Mouse (Mus musculus) liver, adult 2 months (tissue): ENCODE measurements around the gene Srgap3. TPM values are rescaled to one million over a fixed set of nuclear protein-coding genes. Genes with fewer than 3 reads are reported as not detected.

Experiments used
- DNase-seq: peaks from one replicate; pipeline ENCODE4 v3.0.0-alpha.2; 2011; ENCODE audit warnings: low read depth, low spot score; ENCODE audit errors: extremely low read depth
- H3K27ac ChIP-seq: fragments of 200-500 bp; replicated peaks from 2 replicates; pipeline ENCODE4 v1.5.1; 2012; ENCODE audit warnings: low read depth, mild to moderate bottlenecking, control low read depth, inconsistent platforms, low read length; ENCODE audit not compliant: insufficient read depth
- H3K27me3 ChIP-seq: fragments of 200-500 bp; 2 replicates; pipeline ENCODE4 v1.6.1; 2012; ENCODE audit warnings: mild to moderate bottlenecking, moderate library complexity, low read length, inconsistent platforms; ENCODE audit not compliant: control insufficient read depth, insufficient read depth
- H3K36me3 ChIP-seq: fragments of 200-500 bp; 2 replicates; pipeline ENCODE4 v1.6.1; 2012; ENCODE audit warnings: low read length, inconsistent platforms; ENCODE audit not compliant: control insufficient read depth, insufficient read depth
- H3K4me1 ChIP-seq: fragments of 200-500 bp; 2 replicates; pipeline ENCODE4 v1.6.1; 2011; ENCODE audit warnings: low read length; ENCODE audit not compliant: control insufficient read depth, insufficient read depth
- H3K4me3 ChIP-seq: fragments of 200-500 bp; 2 replicates; pipeline ENCODE4 v1.5.1; 2011; ENCODE audit warnings: low read depth, mild to moderate bottlenecking, control low read depth, low read length, moderate library complexity; ENCODE audit not compliant: insufficient read depth
- H3K79me2 ChIP-seq: fragments of 200-500 bp; 2 replicates; pipeline ENCODE4 v1.6.1; 2012; ENCODE audit warnings: inconsistent platforms, mild to moderate bottlenecking, low read length, moderate library complexity; ENCODE audit not compliant: control insufficient read depth, insufficient read depth
- H3K9ac ChIP-seq: fragments of 200-500 bp; 2 replicates; pipeline ENCODE4 v1.6.1; 2012; ENCODE audit warnings: low read depth, mild to moderate bottlenecking, control low read depth, inconsistent platforms, low read length
- CTCF ChIP-seq: fragments of 200-500 bp; IDR thresholded peaks from 2 replicates; pipeline ENCODE4 v1.5.1; 2011; ENCODE audit warnings: low read depth, low read length, control low read depth
- POLR2A ChIP-seq: fragments of 200-500 bp; IDR thresholded peaks from 2 replicates; pipeline ENCODE4 v1.6.1; 2011; ENCODE audit warnings: low read length, control low read depth; ENCODE audit not compliant: insufficient read depth; ENCODE audit errors: extremely low read depth
- WGBS: fragments of 180-500 bp; shearing (Covaris S2); methylation state at CpG from one replicate; pipeline ENCODE4 v1.1.7; 2018; 5-methylcytosine and 5-hydroxymethylcytosine counted together
- polyA plus RNA-seq: library from polyadenylated mRNA; depleted of rRNA; stranded (reverse); fragments of >200 nt; gene quantifications from 2 replicates; pipeline ENCODE4 v1.2.3, GENCODE M21; 2012
- total RNA-seq: library from RNA; depleted of rRNA; stranded (reverse); fragments of >200 nt; gene quantifications from 2 replicates; pipeline ENCODE4 v1.2.3, GENCODE M21; 2014

Srgap3 gene
- total and polyA plus RNA-seq, 2 experiments, result 0.69 to 0.83 TPM

DNA sequence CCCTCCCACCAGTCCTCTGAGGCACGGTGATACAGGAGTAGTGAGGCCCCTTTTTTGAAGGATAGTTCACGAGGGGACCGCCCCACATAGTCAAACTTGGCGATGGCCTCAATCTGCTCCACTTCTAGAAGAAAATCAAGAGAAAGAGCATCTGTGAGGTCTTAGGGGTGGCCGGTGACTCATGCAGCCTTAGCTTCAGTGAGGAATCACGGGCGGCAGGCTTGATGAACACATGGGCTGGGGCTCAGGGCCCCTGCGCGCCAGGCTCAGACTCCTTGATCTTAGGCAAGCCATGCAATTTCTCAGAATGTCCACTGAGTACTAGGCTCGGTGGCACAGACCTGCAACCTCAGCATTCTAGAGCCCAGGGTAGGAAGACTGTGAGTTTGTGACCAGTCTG lies 215.7 kb downstream of the Srgap3 start:
- H3K27me3 ChIP-seq, result no peaks in the 10 kb centered on the region
- whole genome bisulfite sequencing, result 95% methylated on average over 10 of the region's 10 CpGs
- no peak overlapping the region for H3K27ac ChIP-seq
- H3K9ac ChIP-seq, result no peak overlapping the region
- H3K79me2 ChIP-seq, result no peaks in the 10 kb centered on the region
- no peaks in the 10 kb centered on the region for H3K4me1 ChIP-seq
- no peaks in the 10 kb centered on the region for H3K36me3 ChIP-seq
- H3K4me3 ChIP-seq, result no peak overlapping the region
- DNase-seq, result no peak
- no peak for TF ChIP-seq POLR2A
- no peak for TF ChIP-seq CTCF

DNA sequence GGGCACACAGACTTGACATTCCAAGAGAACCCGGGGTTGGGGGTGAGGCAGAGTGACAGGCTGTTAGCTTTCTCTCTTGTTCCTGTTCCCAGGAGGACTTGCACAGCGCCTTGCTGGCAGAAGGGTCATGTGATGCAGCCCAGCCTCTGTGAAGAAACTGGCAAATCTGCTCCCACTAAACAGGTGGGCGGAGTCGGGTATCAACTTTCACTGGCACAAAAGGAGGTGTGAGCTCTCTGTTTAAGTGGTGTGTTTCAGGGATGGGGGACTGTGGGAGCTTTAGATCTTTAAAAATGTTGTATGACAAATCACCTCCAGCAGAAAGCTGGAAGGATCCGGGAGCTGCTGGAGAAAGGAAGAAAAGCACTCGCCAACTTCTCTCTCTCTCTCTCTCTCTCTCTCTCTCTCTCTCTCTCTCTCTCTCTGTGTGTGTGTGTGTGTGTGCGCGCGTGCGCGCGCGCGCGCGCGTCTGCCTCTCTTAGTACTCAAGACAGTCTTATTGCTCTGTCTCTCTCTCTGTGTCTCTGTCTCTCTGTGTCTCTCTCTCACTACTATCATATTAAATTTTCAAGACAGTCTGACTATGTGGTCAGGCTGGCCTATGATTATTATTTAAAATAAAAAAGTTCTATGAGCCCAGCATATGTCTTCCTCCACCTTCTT lies 218.2 kb downstream of the Srgap3 start:
- no peaks in the 10 kb centered on the region for H3K4me1 ChIP-seq
- no peak overlapping the region for H3K27ac ChIP-seq
- DNase-seq, result peak; percentile 19
- no peak for TF ChIP-seq POLR2A
- TF ChIP-seq CTCF, result no peak
- H3K79me2 ChIP-seq, result no peaks in the 10 kb centered on the region
- no peak overlapping the region for H3K4me3 ChIP-seq
- H3K36me3 ChIP-seq, result no peaks in the 10 kb centered on the region
- 8% methylated on average over 17 of the region's 17 CpGs for WGBS
- no peaks in the 10 kb centered on the region for H3K27me3 ChIP-seq
- no peak overlapping the region for H3K9ac ChIP-seq

DNA sequence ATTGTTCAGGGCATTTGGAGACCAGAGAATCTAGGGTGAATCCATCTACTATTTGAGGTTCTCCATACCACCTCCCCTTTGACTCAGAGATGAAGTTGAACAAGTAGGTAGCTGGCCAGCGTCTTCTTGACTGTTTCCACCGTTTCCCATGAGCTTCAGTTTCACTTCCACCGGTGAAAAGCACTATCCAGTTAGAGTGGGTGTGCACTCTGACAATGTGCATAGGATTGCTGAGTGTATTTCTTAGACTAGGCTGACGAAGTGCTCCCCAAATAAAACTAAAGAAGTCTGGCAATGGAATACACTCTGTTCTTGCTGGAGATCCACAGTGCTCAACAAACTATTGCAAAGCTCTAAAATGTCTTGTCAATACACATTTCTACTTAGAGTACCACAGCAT lies 221.6 kb downstream of the Srgap3 start:
- Histone ChIP-seq H3K79me2 (no peaks in the 10 kb centered on the region), H3K36me3 (no peaks in the 10 kb centered on the region), H3K9ac (no peak overlapping the region), H3K4me1 (0 out of 2 replicates have a peak, but pooled peaks cover 3% of the 10 kb centered on the region), H3K27me3 (no peaks in the 10 kb centered on the region), H3K4me3 (no peak overlapping the region), H3K27ac (no peak overlapping the region)
- DNase-seq, result no peak
- WGBS, result 68% methylated on average over 4 of the region's 4 CpGs
- TF ChIP-seq POLR2A (no peak), CTCF (no peak)

DNA sequence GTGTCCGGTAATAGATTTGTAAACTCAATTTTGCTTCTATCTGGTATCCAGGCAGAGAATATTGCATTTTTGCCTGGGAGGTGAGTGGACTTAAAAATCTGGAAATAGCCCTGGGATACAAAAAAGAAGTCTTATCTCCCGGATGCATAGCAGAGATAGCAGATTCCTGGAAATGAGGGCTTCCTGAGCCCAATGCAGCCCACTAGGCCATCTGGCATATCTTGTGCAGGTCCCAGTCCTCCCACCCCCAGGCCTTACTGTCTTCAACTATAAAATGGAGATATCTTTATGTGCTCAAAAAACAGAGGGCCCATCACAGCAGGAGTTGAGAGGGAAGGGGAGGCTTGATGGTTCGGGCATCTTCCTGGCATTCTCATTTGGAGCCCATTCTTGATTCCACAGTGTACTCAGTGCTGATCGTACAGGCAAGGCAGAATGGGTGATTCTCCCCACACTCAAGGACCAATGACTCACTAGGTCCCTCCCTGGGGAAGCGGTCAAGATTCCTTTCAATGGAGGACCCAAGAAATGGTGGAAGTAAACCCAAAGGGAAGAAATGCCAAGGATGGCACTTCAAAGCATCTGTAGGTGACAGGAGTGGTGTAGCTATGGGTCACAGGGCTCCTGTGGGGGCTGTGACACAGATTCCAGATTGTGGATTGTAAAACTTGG lies 226.5 kb downstream of the Srgap3 start:
- Histone ChIP-seq H3K4me3 (no peak overlapping the region), H3K27me3 (no peaks in the 10 kb centered on the region), H3K36me3 (no peaks in the 10 kb centered on the region), H3K79me2 (no peaks in the 10 kb centered on the region), H3K9ac (no peak overlapping the region), H3K27ac (no peak overlapping the region), H3K4me1 (0 out of 2 replicates have a peak, but pooled peaks cover 3% of the 10 kb centered on the region)
- TF ChIP-seq POLR2A (no peak), CTCF (no peak)
- 81% methylated on average over 5 of the region's 5 CpGs for WGBS
- no peak for DNase-seq

DNA sequence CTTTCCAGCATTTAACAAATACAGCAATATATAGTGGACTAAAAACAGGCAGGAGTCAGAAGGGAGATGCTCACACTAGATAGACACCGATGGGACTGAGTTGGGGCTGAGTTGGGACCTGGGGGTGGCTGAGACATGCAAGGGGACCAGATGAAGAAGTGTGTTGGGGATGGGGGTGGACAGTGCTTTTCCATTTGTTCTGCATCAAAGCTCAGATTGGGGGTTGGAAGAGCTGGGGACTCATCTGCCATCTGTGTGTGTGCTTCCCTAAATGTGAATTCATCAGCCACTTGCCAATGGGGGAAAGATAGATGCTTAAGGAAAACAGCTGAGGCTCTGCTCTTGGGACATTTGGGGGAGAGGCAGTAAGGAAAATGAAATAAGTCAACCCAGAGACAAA lies 227.1 kb downstream of the Srgap3 start:
- TF ChIP-seq POLR2A (no peak), CTCF (no peak)
- Histone ChIP-seq H3K27me3 (no peaks in the 10 kb centered on the region), H3K4me3 (no peak overlapping the region), H3K9ac (no peak overlapping the region), H3K36me3 (no peaks in the 10 kb centered on the region), H3K79me2 (no peaks in the 10 kb centered on the region), H3K27ac (no peak overlapping the region), H3K4me1 (0 out of 2 replicates have a peak, but pooled peaks cover 3% of the 10 kb centered on the region)
- DNase-seq, result no peak
- WGBS, result 86% methylated on average over 1 of the region's 1 CpGs

DNA sequence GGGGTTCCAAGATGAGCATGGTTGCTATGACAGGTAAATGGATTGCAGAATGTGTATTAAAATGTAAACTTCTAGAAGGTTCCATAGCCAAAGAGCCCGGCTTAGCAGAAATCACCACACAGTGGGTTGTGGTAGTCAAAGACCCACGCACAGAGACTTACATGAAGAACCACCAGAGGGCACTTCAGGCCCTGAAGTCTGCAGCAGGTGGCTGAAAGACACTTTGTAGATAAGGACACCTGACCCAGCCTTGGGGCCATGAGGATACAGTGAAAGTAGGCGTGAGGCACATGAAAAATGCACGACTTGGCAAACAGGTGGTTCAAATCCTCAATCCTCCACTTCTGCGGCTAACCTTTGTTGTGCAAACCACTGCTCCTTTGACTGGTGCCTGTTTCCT lies 229.9 kb downstream of the Srgap3 start:
- peak; percentile 25 for DNase-seq
- Histone ChIP-seq H3K9ac (no peak overlapping the region), H3K36me3 (no peaks in the 10 kb centered on the region), H3K4me3 (no peak overlapping the region), H3K27ac (no peak overlapping the region), H3K79me2 (no peaks in the 10 kb centered on the region), H3K27me3 (no peaks in the 10 kb centered on the region), H3K4me1 (0 out of 2 replicates have a peak, but pooled peaks cover 3% of the 10 kb centered on the region)
- WGBS, result 67% methylated on average over 5 of the region's 5 CpGs
- TF ChIP-seq CTCF (peak; percentile 47; the same call in 1 of the 2 replicates), POLR2A (no peak)
